Mouse (Mus musculus): ENCODE measurements around the gene Rps6ka4. TPM values are rescaled to one million over a fixed set of nuclear protein-coding genes. Genes with fewer than 3 reads are reported as not detected.

The Rps6ka4 gene
- polyA plus RNA-seq, 1 experiment from 2014 or later: 5.1 TPM

DNA sequence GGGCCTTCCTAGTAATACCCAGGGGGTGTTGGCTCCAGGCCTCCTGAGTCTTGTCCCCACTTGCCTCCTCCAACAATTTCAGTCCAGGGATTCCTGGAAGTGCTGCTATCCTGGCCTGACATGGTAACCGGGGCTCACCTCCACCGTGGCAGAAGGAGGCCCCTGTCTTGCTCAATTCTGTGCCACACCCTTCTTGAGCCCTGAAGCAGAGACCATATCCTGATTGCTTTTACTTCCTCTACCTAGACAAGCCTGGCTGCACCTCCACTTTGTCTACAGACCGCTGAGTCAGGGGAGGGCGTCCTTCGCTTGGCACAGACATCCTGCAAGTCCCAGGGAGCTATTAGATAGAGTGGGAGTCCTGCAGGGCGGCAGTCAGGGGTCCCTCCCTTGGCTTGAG is 20.3 kb upstream of the Rps6ka4 start:
- Histone ChIP-seq H3K36me3 (ENCODE audit: control insufficient read depth, insufficient read depth, low read length) (no peaks in the 10 kb centered on the region), H3K9me3 (ENCODE audit: control insufficient read depth, low read length) (no peaks in the 10 kb centered on the region), H3K27me3 (ENCODE audit: control insufficient read depth, insufficient read depth, low read length) (0 out of 2 replicates have a peak, but pooled peaks cover under 1% of the 10 kb centered on the region), H3K4me2 (no peak overlapping the region), H3K4me1 (ENCODE audit: control insufficient read depth, insufficient read depth, low read length) (peaks cover 2% of the 10 kb centered on the region; the same call in 1 of the 2 replicates), H3K4me3 (ENCODE audit: low read depth, low read length) (no peak overlapping the region), H3K9ac (ENCODE audit: low read length) (no peak overlapping the region), H3K27ac (ENCODE audit: low read depth, low read length) (no peak overlapping the region)
- ATAC-seq (ENCODE audit: low FRiP score): no peak
- no peak for DNase-seq (ENCODE audit: low spot score, missing footprints)
- WGBS: 85% methylated on average over 6 of the region's 6 CpGs

DNA sequence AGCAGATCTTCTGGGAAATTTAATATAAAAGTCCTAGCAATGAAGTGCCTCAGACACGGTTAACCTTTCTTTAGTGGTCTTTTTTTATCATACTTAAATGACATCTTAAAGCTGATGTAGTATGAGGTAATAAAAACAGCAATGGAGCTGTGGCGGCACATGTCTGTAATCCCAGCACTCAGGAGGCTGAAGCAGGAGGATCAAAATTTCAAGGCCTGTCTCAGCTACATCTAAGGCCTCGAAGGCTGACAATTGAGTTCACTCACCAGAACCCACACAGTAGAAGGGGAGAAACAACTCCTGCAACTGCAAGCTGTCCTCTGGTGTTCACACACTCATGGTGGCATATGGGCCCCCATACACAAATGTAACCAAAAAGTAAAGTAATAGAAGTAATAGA is 19.5 kb upstream of the Rps6ka4 start:
- Histone ChIP-seq H3K27ac (ENCODE audit: low read depth, low read length) (no peak overlapping the region), H3K9ac (ENCODE audit: low read length) (no peak overlapping the region), H3K36me3 (ENCODE audit: control insufficient read depth, insufficient read depth, low read length) (no peaks in the 10 kb centered on the region), H3K4me2 (no peak overlapping the region), H3K9me3 (ENCODE audit: control insufficient read depth, low read length) (no peaks in the 10 kb centered on the region), H3K4me3 (ENCODE audit: low read depth, low read length) (no peak overlapping the region), H3K27me3 (ENCODE audit: control insufficient read depth, insufficient read depth, low read length) (0 out of 2 replicates have a peak, but pooled peaks cover 2% of the 10 kb centered on the region), H3K4me1 (ENCODE audit: control insufficient read depth, insufficient read depth, low read length) (peaks cover 9% of the 10 kb centered on the region; the same call in 1 of the 2 replicates)
- ATAC-seq (ENCODE audit: low FRiP score) (no peak), DNase-seq (ENCODE audit: low spot score, missing footprints) (peak; percentile 59)
- WGBS: 84% methylated on average over 3 of the region's 3 CpGs

DNA sequence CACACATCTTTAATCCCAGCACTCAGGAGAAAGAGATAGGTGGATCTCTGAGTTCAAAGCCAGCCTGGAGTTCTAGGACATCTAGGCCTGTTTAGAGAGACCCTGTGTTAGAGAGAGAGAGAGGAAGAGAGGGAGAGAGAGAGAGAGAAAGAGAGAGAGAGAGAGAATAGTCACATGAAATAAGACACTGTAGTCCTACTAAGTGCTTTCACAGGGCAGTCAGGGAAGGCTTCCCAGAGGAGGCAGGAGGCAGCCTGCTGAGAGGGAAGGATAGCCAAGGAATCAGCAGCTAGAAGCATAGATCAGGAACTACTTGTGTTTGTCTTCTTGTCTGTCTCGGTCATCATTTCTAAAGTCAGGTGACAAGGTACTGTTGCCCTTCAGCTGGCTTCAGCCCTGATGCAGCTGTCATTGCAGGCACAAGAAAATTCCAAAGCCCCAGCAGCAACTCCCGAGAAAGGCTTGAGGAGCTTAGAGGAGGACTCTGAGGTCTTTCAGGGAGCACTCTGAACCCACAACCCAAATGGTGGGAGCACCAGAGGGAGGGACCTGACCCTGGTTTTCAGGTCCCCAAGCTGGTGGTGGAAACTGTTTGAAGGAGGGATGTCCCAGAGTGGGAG is 18.7 kb upstream of the Rps6ka4 start:
- Histone ChIP-seq H3K9ac (ENCODE audit: low read length) (no peak overlapping the region), H3K4me3 (ENCODE audit: low read depth, low read length) (no peak overlapping the region), H3K4me2 (no peak overlapping the region), H3K27me3 (ENCODE audit: control insufficient read depth, insufficient read depth, low read length) (peaks cover 9% of the 10 kb centered on the region), H3K9me3 (ENCODE audit: control insufficient read depth, low read length) (no peaks in the 10 kb centered on the region), H3K36me3 (ENCODE audit: control insufficient read depth, insufficient read depth, low read length) (no peaks in the 10 kb centered on the region), H3K4me1 (ENCODE audit: control insufficient read depth, insufficient read depth, low read length) (peaks cover 9% of the 10 kb centered on the region; the same call in 1 of the 2 replicates), H3K27ac (ENCODE audit: low read depth, low read length) (no peak overlapping the region)
- WGBS: 77% methylated on average over 2 of the region's 2 CpGs
- peak; percentile 78 for DNase-seq (ENCODE audit: low spot score, missing footprints)
- no peak for ATAC-seq (ENCODE audit: low FRiP score)

DNA sequence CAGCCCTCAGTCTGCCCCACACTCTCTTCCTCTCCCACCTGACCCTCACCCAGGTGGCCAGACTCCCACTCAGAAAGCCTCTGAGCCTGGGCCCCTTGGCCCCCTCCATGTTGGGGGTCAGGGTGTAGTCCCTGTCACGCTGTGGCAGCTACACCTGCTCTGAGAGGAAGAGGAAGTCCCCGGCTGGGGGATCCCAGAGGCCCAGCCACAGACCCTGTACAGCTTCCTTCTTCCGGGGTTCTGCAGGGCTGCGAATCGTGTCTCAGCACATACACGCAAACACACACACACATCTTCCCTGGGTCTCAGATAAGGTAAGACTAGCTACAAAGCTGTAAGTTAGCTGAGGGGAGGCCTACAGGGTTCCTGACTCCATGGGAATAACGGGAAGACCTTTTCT is 17.6 kb upstream of the Rps6ka4 start, which contains the start of gene Ccdc88b:
TSS of gene Ccdc88b (minus strand) at position 181 of the 400 bp plus-strand sequence.
- Histone ChIP-seq H3K27ac (ENCODE audit: low read depth, low read length) (no peak within 1 kb of the TSS), H3K4me2 (no peak within 1 kb of the TSS), H3K4me3 (ENCODE audit: low read depth, low read length) (no peak within 1 kb of the TSS), H3K9me3 (ENCODE audit: control insufficient read depth, low read length) (no peaks in the 10 kb centered on the region), H3K4me1 (ENCODE audit: control insufficient read depth, insufficient read depth, low read length) (peaks cover 9% of the 10 kb centered on the region; the same call in 1 of the 2 replicates), H3K9ac (ENCODE audit: low read length) (no peak within 1 kb of the TSS), H3K27me3 (ENCODE audit: control insufficient read depth, insufficient read depth, low read length) (peaks cover 9% of the 10 kb centered on the region), H3K36me3 (ENCODE audit: control insufficient read depth, insufficient read depth, low read length) (no peaks in the 10 kb centered on the region)
- ATAC-seq (ENCODE audit: low FRiP score): no peak
- DNase-seq (ENCODE audit: low spot score, missing footprints): peak; percentile 39
- 79% methylated on average over 7 of the region's 7 CpGs for WGBS

DNA sequence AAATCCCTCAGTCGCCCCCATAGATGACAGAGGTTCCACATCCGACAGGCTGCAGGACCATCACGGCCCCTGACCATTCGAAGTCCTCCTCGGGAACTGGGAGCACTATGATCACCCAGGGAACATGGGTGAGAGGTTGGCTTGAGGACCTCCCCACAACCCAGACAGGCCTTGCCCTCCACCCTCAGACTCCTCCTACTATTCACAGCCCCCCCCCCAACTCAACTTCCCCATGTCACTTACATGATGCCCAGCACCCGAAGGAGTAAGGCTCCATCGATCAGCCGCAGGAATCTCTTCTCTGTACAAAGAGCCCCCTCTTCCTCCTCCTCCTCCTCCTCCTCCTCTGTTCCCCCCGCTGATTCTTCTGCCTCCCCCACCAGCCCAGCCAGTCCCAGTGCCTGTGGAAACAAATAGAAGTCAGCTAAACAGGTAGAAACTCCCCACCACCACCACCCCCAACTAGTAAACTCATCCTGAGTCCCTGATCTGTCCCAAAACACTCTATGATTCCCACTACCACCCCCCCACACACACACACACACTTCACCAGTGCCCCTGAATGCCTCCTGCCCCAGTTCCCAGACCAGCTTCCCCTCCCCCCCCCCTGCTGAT is 17.1 kb upstream of the Rps6ka4 start:
- WGBS: 70% methylated on average over 9 of the region's 9 CpGs
- H3K27me3 ChIP-seq (ENCODE audit: control insufficient read depth, insufficient read depth, low read length): peaks cover 9% of the 10 kb centered on the region

DNA sequence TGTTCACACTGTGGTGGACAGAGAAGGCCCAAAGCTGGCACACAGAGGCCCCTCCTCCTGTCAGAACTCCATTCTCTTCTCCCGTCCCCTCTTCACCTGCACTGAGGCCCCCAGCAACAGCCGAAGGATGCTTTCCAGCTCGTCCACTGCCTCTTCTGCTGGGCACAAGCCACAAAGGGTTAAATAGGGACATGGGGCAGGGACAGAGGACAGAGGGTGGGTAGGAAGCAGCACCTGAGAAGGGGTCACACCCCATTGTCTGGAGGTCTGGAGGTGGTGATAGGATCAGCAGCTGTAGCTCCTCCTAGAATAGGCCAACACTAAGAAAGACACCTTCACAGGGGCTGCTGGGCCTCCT is 16.5 kb upstream of the Rps6ka4 start:
- H3K27ac ChIP-seq (ENCODE audit: low read depth, low read length): no peak overlapping the region
- 43% methylated on average over 3 of the region's 3 CpGs for WGBS
- DNase-seq (ENCODE audit: low spot score, missing footprints) (no peak), ATAC-seq (ENCODE audit: low FRiP score) (no peak)
- no peak overlapping the region for H3K4me2 ChIP-seq
- H3K4me3 ChIP-seq (ENCODE audit: low read depth, low read length): no peak overlapping the region
- H3K27me3 ChIP-seq (ENCODE audit: control insufficient read depth, insufficient read depth, low read length): peaks cover 9% of the 10 kb centered on the region
- H3K9ac ChIP-seq (ENCODE audit: low read length): no peak overlapping the region
- H3K9me3 ChIP-seq (ENCODE audit: control insufficient read depth, low read length): no peaks in the 10 kb centered on the region
- no peaks in the 10 kb centered on the region for H3K36me3 ChIP-seq (ENCODE audit: control insufficient read depth, insufficient read depth, low read length)
- peaks cover 9% of the 10 kb centered on the region; the same call in 1 of the 2 replicates for H3K4me1 ChIP-seq (ENCODE audit: control insufficient read depth, insufficient read depth, low read length)

More for the DNA sequence above, 17.1 kb upstream of the Rps6ka4 start:
- Histone ChIP-seq H3K9me3 (ENCODE audit: control insufficient read depth, low read length) (no peaks in the 10 kb centered on the region), H3K4me2 (no peak overlapping the region), H3K4me1 (ENCODE audit: control insufficient read depth, insufficient read depth, low read length) (peaks cover 9% of the 10 kb centered on the region; the same call in 1 of the 2 replicates), H3K27ac (ENCODE audit: low read depth, low read length) (no peak overlapping the region), H3K9ac (ENCODE audit: low read length) (no peak overlapping the region), H3K4me3 (ENCODE audit: low read depth, low read length) (no peak overlapping the region), H3K36me3 (ENCODE audit: control insufficient read depth, insufficient read depth, low read length) (no peaks in the 10 kb centered on the region)
- no peak for ATAC-seq (ENCODE audit: low FRiP score)
- peak; percentile 80 for DNase-seq (ENCODE audit: low spot score, missing footprints)

DNA sequence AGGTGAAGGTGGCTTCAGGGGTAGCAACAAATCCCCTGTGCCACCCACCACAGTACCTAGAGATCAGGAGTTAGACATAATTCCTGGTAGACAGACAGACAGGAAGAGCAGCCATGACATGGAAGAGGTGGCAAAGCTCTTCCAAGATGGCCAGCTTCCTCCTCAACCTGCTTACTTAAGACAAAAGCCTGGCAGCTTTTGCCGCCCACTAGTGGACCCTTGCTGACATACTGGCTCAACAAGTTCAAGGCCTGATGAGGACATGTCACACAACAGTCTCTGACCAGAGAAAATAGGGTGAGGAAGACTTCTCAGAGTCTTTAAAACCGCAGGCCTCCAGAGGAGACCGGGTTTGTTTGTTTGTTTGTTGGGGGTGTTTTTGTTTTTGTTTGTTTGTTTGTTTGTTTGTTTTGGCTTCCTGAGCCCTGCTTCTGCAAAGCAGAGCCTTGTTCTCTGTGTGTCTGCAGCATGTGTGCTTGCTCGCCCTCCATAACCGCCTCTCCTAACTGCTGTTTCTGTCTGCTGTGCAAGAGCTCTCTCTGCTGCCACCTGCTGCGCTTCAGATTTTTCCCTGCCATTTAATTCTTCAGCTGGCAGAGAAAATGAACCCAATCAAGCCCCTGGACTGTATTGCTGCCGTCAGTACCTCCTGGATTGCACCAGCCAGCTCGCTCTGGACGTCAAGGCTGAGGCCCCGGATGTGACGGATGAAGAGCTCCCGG is 16.0 kb upstream of the Rps6ka4 start:
- H3K4me3 ChIP-seq (ENCODE audit: low read depth, low read length): no peak overlapping the region
- no peak overlapping the region for H3K27ac ChIP-seq (ENCODE audit: low read depth, low read length)
- 51% methylated on average over 12 of the region's 12 CpGs for WGBS
- H3K4me2 ChIP-seq: no peak overlapping the region
- ATAC-seq (ENCODE audit: low FRiP score): no peak
- no peaks in the 10 kb centered on the region for H3K9me3 ChIP-seq (ENCODE audit: control insufficient read depth, low read length)
- peak; percentile 85 for DNase-seq (ENCODE audit: low spot score, missing footprints)
- no peak overlapping the region for H3K9ac ChIP-seq (ENCODE audit: low read length)
- H3K4me1 ChIP-seq (ENCODE audit: control insufficient read depth, insufficient read depth, low read length): peaks cover 9% of the 10 kb centered on the region; the same call in 1 of the 2 replicates
- no peaks in the 10 kb centered on the region for H3K36me3 ChIP-seq (ENCODE audit: control insufficient read depth, insufficient read depth, low read length)
- H3K27me3 ChIP-seq (ENCODE audit: control insufficient read depth, insufficient read depth, low read length): peaks cover 9% of the 10 kb centered on the region

DNA sequence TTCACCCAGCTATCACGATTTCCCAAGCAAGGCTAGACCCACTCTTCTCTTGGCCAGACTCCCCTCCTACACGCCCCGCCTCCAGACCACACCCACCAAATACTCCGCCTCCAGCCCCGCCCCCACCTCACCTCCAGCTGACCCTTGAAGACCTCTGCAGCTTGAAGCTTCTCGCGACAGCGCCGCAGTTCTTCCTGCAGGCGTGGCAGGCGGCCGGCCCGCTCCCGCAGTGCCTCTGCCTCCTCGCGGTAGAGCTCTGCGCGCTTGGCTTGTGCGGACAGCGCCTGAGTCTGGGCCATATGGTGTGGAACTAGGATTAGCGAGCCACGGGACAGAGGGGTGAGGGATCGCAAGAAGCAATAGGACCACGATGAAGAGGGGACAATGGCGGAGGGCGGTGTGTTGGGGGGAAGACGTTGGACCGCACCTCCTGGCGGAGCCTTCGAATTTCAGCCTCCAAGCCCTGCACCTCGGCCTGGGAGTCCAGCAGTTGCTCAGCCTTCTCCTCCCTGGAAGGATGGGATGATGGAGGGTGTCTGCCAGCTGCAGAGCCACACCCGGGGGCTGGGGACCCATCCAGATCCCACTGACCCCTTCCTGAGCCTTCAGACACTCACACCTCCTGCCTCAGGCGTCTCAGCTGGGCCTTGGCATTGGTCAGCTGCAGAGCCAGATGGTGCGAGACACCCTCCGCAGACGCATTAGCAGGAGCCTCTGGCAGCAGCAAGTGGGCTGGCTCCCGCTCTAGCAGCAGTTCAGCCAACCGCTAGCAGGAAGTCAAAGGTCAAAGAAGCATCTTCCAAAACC is 15.0 kb upstream of the Rps6ka4 start:
- H3K36me3 ChIP-seq (ENCODE audit: control insufficient read depth, insufficient read depth, low read length): no peaks in the 10 kb centered on the region
- H3K4me2 ChIP-seq: peak overlapping the region; percentile 45
- peak overlapping the region; percentile 12; the same call in 1 of the 2 replicates for H3K4me3 ChIP-seq (ENCODE audit: low read depth, low read length)
- no peaks in the 10 kb centered on the region for H3K9me3 ChIP-seq (ENCODE audit: control insufficient read depth, low read length)
- peaks cover 9% of the 10 kb centered on the region for H3K27me3 ChIP-seq (ENCODE audit: control insufficient read depth, insufficient read depth, low read length)
- WGBS: 5% methylated on average over 38 of the region's 38 CpGs
- H3K4me1 ChIP-seq (ENCODE audit: control insufficient read depth, insufficient read depth, low read length): peaks cover 9% of the 10 kb centered on the region; the same call in 1 of the 2 replicates
- peak overlapping the region; percentile 47; the same call in 1 of the 2 replicates for H3K9ac ChIP-seq (ENCODE audit: low read length)
- DNase-seq (ENCODE audit: low spot score, missing footprints): peak; percentile 94
- H3K27ac ChIP-seq (ENCODE audit: low read depth, low read length): peak overlapping the region; percentile 46; the same call in 1 of the 2 replicates
- ATAC-seq (ENCODE audit: low FRiP score): peak; percentile 77

Data from midbrain, embryonic 11.5 days (tissue).